20 mouse cellular contexts compared by ENCODE assay signal in the genomic region with DNA sequence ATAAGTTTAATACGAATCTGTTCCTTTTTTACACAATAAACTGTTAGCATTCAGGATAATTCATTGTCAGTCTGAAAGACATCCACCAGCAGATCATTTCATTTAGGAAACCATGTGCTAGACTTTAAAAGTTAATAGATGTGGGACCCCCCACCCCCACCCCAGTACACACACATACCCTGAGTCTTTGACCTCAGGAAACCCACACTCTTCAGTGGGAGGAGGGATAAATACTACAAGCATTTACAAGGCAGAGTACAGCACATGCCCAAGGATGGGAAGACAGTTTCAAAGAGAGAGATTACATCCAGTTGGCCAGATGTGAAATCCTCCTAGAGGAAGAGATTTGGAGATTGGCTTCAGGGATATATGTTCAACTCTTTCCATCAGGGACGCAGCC.
DNase-seq lines count a peak whose midpoint lies in the region; ATAC-seq lines count a peak whose summit lies in the region.
"Had no signal": no experiment of that assay in that cellular context is flagged by ENCODE, and none has a peak within 500 bp of the region (broad histone marks: within the 10 kb centered on the region; RNA-seq: fewer than 3 reads in every experiment).

No protein-coding gene starts in this region.

- 67% methylated on average over 2 of the region's 2 CpGs for WGBS in limb, embryonic 11.5 days
- WGBS in limb, embryonic 10.5 days = 77% methylated on average over 2 of the region's 2 CpGs
- WGBS in limb, embryonic 13.5 days = 57% methylated on average over 2 of the region's 2 CpGs

- DNase-seq in limb, embryonic 11.5 days (ENCODE audit: low spot score) = no peak
- no peak for DNase-seq in limb, embryonic 10.5 days (ENCODE audit: low spot score)
- no peak for DNase-seq in left cerebral cortex, postnatal 25 days (ENCODE audit: low spot score in 2 of 2)
- DNase-seq: adrenal gland, adult 2 months; adrenal gland, postnatal 10 days; adrenal gland, postnatal 25 days; B cell, adult 2 months; cerebellum, adult 11 months; cerebellum, adult 18-20 months; cerebellum, adult 8-10 months; cerebellum, adult 9-11 months; cerebellum, postnatal 14 days; cerebellum, postnatal 36 days; embryo, embryonic 11 days; forebrain, postnatal 0 days had no signal

- H3K4me3 ChIP-seq in limb, embryonic 11.5 days (ENCODE audit: low read depth, low read length) = no peak overlapping the region
- no peak overlapping the region for H3K4me3 ChIP-seq in limb, embryonic 10.5 days
- no peak overlapping the region for H3K4me3 ChIP-seq in limb, embryonic 13.5 days
- H3K4me3 ChIP-seq: embryonic facial prominence, embryonic 12.5 days; forebrain, embryonic 13.5 days; forebrain, embryonic 15.5 days had no signal

- no peaks in the 10 kb centered on the region for H3K27me3 ChIP-seq in limb, embryonic 11.5 days (ENCODE audit: control insufficient read depth, insufficient read depth, low read length)
- H3K27me3 ChIP-seq in limb, embryonic 10.5 days (ENCODE audit: low read depth, poor library complexity, severe bottlenecking) = no peaks in the 10 kb centered on the region
- H3K27me3 ChIP-seq in limb, embryonic 13.5 days = no peaks in the 10 kb centered on the region
- H3K27me3 ChIP-seq: embryonic facial prominence, embryonic 12.5 days; forebrain, embryonic 13.5 days; forebrain, embryonic 15.5 days had no signal

- intact Hi-C loops in left cerebral cortex, postnatal 25 days (cut with DNase I) = no loop called here

- no peak overlapping the region for H3K9ac ChIP-seq in limb, embryonic 11.5 days (ENCODE audit: low read length)
- H3K9ac ChIP-seq in limb, embryonic 13.5 days = no peak overlapping the region
- H3K9ac ChIP-seq: embryonic facial prominence, embryonic 12.5 days; forebrain, embryonic 13.5 days; forebrain, embryonic 15.5 days; forebrain, postnatal 0 days had no signal

- H3K4me2 ChIP-seq in limb, embryonic 11.5 days (ENCODE audit: low read depth, severe bottlenecking) = no peak overlapping the region
- no peak overlapping the region for H3K4me2 ChIP-seq in limb, embryonic 13.5 days (replicated peaks)
- H3K4me2 ChIP-seq: embryonic facial prominence, embryonic 12.5 days; forebrain, embryonic 13.5 days; forebrain, embryonic 15.5 days had no signal

- no peaks in the 10 kb centered on the region for H3K4me1 ChIP-seq in limb, embryonic 11.5 days (ENCODE audit: control insufficient read depth, insufficient read depth, low read length)
- H3K4me1 ChIP-seq in limb, embryonic 10.5 days = peaks cover 10% of the 10 kb centered on the region
- peaks cover 20% of the 10 kb centered on the region for H3K4me1 ChIP-seq in limb, embryonic 13.5 days
- H3K4me1 ChIP-seq: embryonic facial prominence, embryonic 12.5 days had no signal

- ATAC-seq in limb, embryonic 11.5 days (ENCODE audit: insufficient number of reproducible peaks, low FRiP score, low TSS enrichment, low read depth) = peak; percentile 60; the same call in 1 of the 2 replicates
- 0 out of 2 replicates have a peak, but pooled peaks have one; percentile 55 for ATAC-seq in limb, embryonic 13.5 days (ENCODE audit: low FRiP score, low read depth)
- ATAC-seq in CD4-positive, CD25-positive, alpha-beta regulatory T cell, adult 4 months = no peak
- ATAC-seq: forebrain, embryonic 13.5 days; forebrain, embryonic 15.5 days; forebrain, postnatal 0 days had no signal

- H3K36me3 ChIP-seq in limb, embryonic 11.5 days (ENCODE audit: control insufficient read depth, insufficient read depth, low read length) = no peaks in the 10 kb centered on the region
- no peaks in the 10 kb centered on the region for H3K36me3 ChIP-seq in limb, embryonic 10.5 days
- no peaks in the 10 kb centered on the region for H3K36me3 ChIP-seq in limb, embryonic 13.5 days
- H3K36me3 ChIP-seq: embryonic facial prominence, embryonic 12.5 days; forebrain, embryonic 15.5 days had no signal

- H3K27ac ChIP-seq in limb, embryonic 11.5 days (replicated peaks; ENCODE audit: low read depth, low read length) = no peak overlapping the region
- H3K27ac ChIP-seq in limb, embryonic 10.5 days = no peak overlapping the region
- no peak overlapping the region for H3K27ac ChIP-seq in limb, embryonic 13.5 days
- H3K27ac ChIP-seq: embryonic facial prominence, embryonic 12.5 days; forebrain, embryonic 13.5 days; forebrain, embryonic 15.5 days had no signal

- no peaks in the 10 kb centered on the region for H3K9me3 ChIP-seq in limb, embryonic 11.5 days (ENCODE audit: control insufficient read depth, low read length)
- no peaks in the 10 kb centered on the region for H3K9me3 ChIP-seq in limb, embryonic 10.5 days (replicated peaks)
- no peaks in the 10 kb centered on the region for H3K9me3 ChIP-seq in limb, embryonic 13.5 days
- H3K9me3 ChIP-seq: embryonic facial prominence, embryonic 12.5 days; forebrain, embryonic 13.5 days; forebrain, embryonic 15.5 days had no signal
